Mouse (Mus musculus) hematopoietic multipotent progenitor cell, adult 10-12 weeks (in vitro differentiated cells): ENCODE measurements around the gene Ccr1l1. TPM values are rescaled to one million over a fixed set of nuclear protein-coding genes. Genes with fewer than 3 reads are reported as not detected.

ENCODE experiments used
- polyA plus RNA-seq: library from polyadenylated mRNA; stranded (reverse); fragments of >175 nt; gene quantifications from 2 replicates; pipeline ENCODE4 v1.2.3, GENCODE M21; 2012; ENCODE audit warnings: low replicate concordance

Ccr1l1 gene
- 0.13 TPM in 1 of 2 replicates, not detected in the other for polyA plus RNA-seq

GRCm38 (mm10) chr9:123978308-123978707, at the start of gene Ccr1l1:
Gene Ccr1l1, minus strand, starts transcription at chr9:123978408.

GRCm38 (mm10) chr9:124021672-124022071, 43.5 kb upstream of the Ccr1l1 start, which contains the start of gene Ccr3:
Gene Ccr3, plus strand, starts transcription at chr9:124021972.

GRCm38 (mm10) chr9:123968290-123968912, 9.8 kb downstream of the Ccr1l1 start, which contains the start of gene Ccr1:
Gene Ccr1, minus strand, starts transcription at chr9:123968692.

Other genes with a start within 250 kb of the Ccr1l1 start
- gene Cxcr6, start 171.9 kb downstream of the Ccr1l1 start, polyA plus RNA-seq, result 0.61 and 0.68 TPM in 2 replicates
- 5.8 and 7.1 TPM in 2 replicates for gene Fyco1, start 126.5 kb downstream of the Ccr1l1 start, polyA plus RNA-seq
- 0.17 and 0.71 TPM in 2 replicates for gene Xcr1, start 116.4 kb downstream of the Ccr1l1 start, polyA plus RNA-seq
- 1.2 and 1.5 TPM in 2 replicates for gene Ccr1, start 9.7 kb downstream of the Ccr1l1 start, polyA plus RNA-seq
- gene Ccr3, start 43.6 kb upstream of the Ccr1l1 start, polyA plus RNA-seq, result 0.47 and 4.1 TPM in 2 replicates
- 5.0 and 7.6 TPM in 2 replicates for gene Ccr2, start 123.5 kb upstream of the Ccr1l1 start, polyA plus RNA-seq
- 0.29 and 0.51 TPM in 2 replicates for gene Ccr5, start 143.1 kb upstream of the Ccr1l1 start, polyA plus RNA-seq